8 mouse cellular contexts compared by ENCODE assay signal in genomic region chr9:73040080-73040479, GRCm38 (mm10). TPM values are rescaled to one million over a fixed set of nuclear protein-coding genes. Genes with fewer than 3 reads are reported as not detected.
DNase-seq lines count a peak whose midpoint lies in the region; ATAC-seq lines count a peak whose summit lies in the region.

Pigb (minus strand) TSS chr9:73040378.

- no peaks in the 10 kb centered on the region for H3K27me3 ChIP-seq in intestine, embryonic 15.5 days (replicated peaks)
- no peaks in the 10 kb centered on the region for H3K27me3 ChIP-seq in midbrain, embryonic 14.5 days (ENCODE audit: control insufficient read depth, insufficient read depth, low read length)

- 29% methylated on average over 6 of the region's 6 CpGs for WGBS in intestine, embryonic 15.5 days
- 32% methylated on average over 6 of the region's 6 CpGs for WGBS in midbrain, embryonic 14.5 days

- no peaks in the 10 kb centered on the region for H3K36me3 ChIP-seq in intestine, embryonic 15.5 days
- 0 out of 2 replicates have a peak, but pooled peaks cover 7% of the 10 kb centered on the region for H3K36me3 ChIP-seq in midbrain, embryonic 14.5 days (ENCODE audit: control insufficient read depth, insufficient read depth, low read length)

- H3K4me1 ChIP-seq in intestine, embryonic 15.5 days (replicated peaks) = peaks cover 19% of the 10 kb centered on the region
- peaks cover 25% of the 10 kb centered on the region for H3K4me1 ChIP-seq in midbrain, embryonic 14.5 days (ENCODE audit: control insufficient read depth, insufficient read depth, low read length)

- peak; percentile 69 for DNase-seq in heart, adult 11 months
- no peak for DNase-seq in heart, adult 18-20 months
- DNase-seq in 3T3-L1 (ENCODE audit: low read depth, low spot score) = peak; percentile 15
- peak; percentile 19 for DNase-seq in c-Kit-negative CD71-positive TER-119-positive erythroid progenitor cells, embryonic 14.5 days (ENCODE audit: low read depth, low spot score)
- DNase-seq in midbrain, embryonic 14.5 days = peak; percentile 3
- DNase-seq in right cerebral cortex, postnatal 36 days (ENCODE audit: low spot score in 2 of 2) = no peak

- no peaks in the 10 kb centered on the region for H3K9me3 ChIP-seq in intestine, embryonic 15.5 days
- H3K9me3 ChIP-seq in midbrain, embryonic 14.5 days (ENCODE audit: control insufficient read depth, low read length) = no peaks in the 10 kb centered on the region

- peak within 1 kb of the TSS; percentile 72 for H3K27ac ChIP-seq in intestine, embryonic 15.5 days
- H3K27ac ChIP-seq in midbrain, embryonic 14.5 days (replicated peaks; ENCODE audit: low read depth, low read length) = peak within 1 kb of the TSS; percentile 83

- H3K4me3 ChIP-seq in intestine, embryonic 15.5 days (replicated peaks) = peak within 1 kb of the TSS; percentile 60
- peak within 1 kb of the TSS; percentile 76 for H3K4me3 ChIP-seq in midbrain, embryonic 14.5 days (replicated peaks; ENCODE audit: low read depth, low read length)

- no peak for ATAC-seq in intestine, embryonic 15.5 days
- no peak for ATAC-seq in midbrain, embryonic 14.5 days (ENCODE audit: low FRiP score, low TSS enrichment)
- ATAC-seq in frontal cortex, adult (ENCODE audit: low TSS enrichment) = no peak

- H3K9ac ChIP-seq in intestine, embryonic 15.5 days = peak within 1 kb of the TSS; percentile 71
- H3K9ac ChIP-seq in midbrain, embryonic 14.5 days (replicated peaks; ENCODE audit: low read length) = peak within 1 kb of the TSS; percentile 72

- peak within 1 kb of the TSS; percentile 75 for H3K4me2 ChIP-seq in intestine, embryonic 15.5 days (replicated peaks)
- peak within 1 kb of the TSS; percentile 89 for H3K4me2 ChIP-seq in midbrain, embryonic 14.5 days (ENCODE audit: low read length)

RNA-seq across cellular contexts. Expression of gene Pigb, which starts in this region (rescaled TPM):
- total RNA-seq in heart, adult 18-20 months (2021) = 1 to 10 TPM; 1.8 to 2.5 TPM
- 14.0 and 14.9 TPM in 2 replicates for polyA plus RNA-seq in intestine, embryonic 15.5 days (2015; fragmentation: Nextera tagmentation; extraction: Ambion mirVana)
- polyA plus RNA-seq in midbrain, embryonic 14.5 days (2014; fragmentation: Nextera tagmentation; extraction: Ambion mirVana) = 13.6 and 16.8 TPM in 2 replicates

Comparison
In these comparisons a context has a peak if more than half of its experiments do, and no peak if none do; other contexts are left out.
1. DNase-seq: peak in heart, adult 11 months (single experiment), 3T3-L1 (single experiment), c-Kit-negative CD71-positive TER-119-positive erythroid progenitor cells, embryonic 14.5 days (single experiment) and midbrain, embryonic 14.5 days (single experiment); none in heart, adult 18-20 months (0 of 2) and right cerebral cortex, postnatal 36 days (0 of 2).